Mouse (Mus musculus): ENCODE results near the gene Rheb. TPM values are rescaled to one million over a fixed set of nuclear protein-coding genes. Genes with fewer than 3 reads are reported as not detected.
A peak's percentile ranks its signal among the peaks of the same experiment; 100 is the strongest.
"Not testable (repeated sequence)": the region's sequence is repeated elsewhere in the genome, so short reads cannot be mapped to it uniquely, and the experiment has no call there.

Gene Rheb
- polyA plus RNA-seq, 1 experiment from 2014 or later, result 204 TPM

- peaks cover 19% of the 10 kb centered on the region for H3K4me1 ChIP-seq (replicated peaks; ENCODE audit: control insufficient read depth, insufficient read depth, low read length)
- peak; percentile 47 for ATAC-seq (ENCODE audit: low read depth)
- 0 out of 2 replicates have a peak overlapping the region, but pooled peaks have one; percentile 8 for H3K27ac ChIP-seq (ENCODE audit: low read length)
- H3K27me3 ChIP-seq (ENCODE audit: control insufficient read depth, insufficient read depth, low read depth, low read length), result no peaks in the 10 kb centered on the region
- H3K4me3 ChIP-seq (ENCODE audit: low read length), result no peak overlapping the region
- no peaks in the 10 kb centered on the region for H3K9me3 ChIP-seq (ENCODE audit: control insufficient read depth, low read length)
- no peaks in the 10 kb centered on the region for H3K36me3 ChIP-seq (ENCODE audit: control insufficient read depth, insufficient read depth, low read length)
- 68% methylated on average over 9 of the region's 9 CpGs for WGBS
- H3K4me2 ChIP-seq (ENCODE audit: low read depth, low read length), result no peak overlapping the region
- no peak overlapping the region for H3K9ac ChIP-seq (ENCODE audit: low read length)
Observed at GRCm38 (mm10) chr5:24826056-24826770, 16.2 kb downstream of the Rheb start.

DNA sequence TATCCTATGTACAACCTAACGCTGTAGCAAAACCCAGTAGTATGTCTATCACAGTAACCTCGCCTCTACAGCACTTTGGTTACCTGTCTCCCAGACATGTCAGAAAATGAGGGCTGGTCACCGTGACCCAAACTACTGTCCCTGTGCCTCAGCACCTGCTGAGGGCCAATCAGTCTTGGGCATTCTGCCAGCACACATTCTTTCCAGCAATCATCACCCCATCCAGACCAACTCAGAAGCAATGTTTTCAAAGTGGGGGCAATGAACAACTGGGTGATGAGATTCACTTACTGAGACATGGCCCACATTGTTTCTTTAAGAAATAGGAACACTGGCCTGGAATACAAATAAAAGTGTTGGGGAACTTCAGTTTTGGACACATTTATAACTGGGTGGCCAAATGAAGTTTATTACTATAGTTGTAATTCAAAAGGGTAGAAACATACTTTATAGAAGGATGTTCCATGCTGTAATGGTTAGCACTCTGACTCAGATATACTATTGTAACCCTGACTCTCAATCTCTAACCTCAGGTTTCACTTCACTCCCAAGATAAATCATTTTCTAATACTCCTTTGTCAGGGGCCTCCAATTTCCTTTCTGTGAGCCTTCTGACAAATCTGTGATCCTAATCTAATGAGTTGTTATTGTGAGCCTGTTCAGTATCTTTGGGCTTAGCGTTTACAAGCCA, 16.9 kb downstream of the Rheb start:
- Histone ChIP-seq H3K9ac (ENCODE audit: low read length) (no peak overlapping the region), H3K4me1 (replicated peaks; ENCODE audit: control insufficient read depth, insufficient read depth, low read length) (peaks cover 23% of the 10 kb centered on the region), H3K4me2 (ENCODE audit: low read depth, low read length) (no peak overlapping the region)

GRCm38 (mm10) chr5:24823864-24824405, 18.5 kb downstream of the Rheb start:
- WGBS, result 85% methylated on average over 6 of the region's 6 CpGs
- Histone ChIP-seq H3K9me3 (ENCODE audit: control insufficient read depth, low read length) (no peaks in the 10 kb centered on the region), H3K27ac (ENCODE audit: low read length) (no peak overlapping the region), H3K4me2 (ENCODE audit: low read depth, low read length) (no peak overlapping the region), H3K4me3 (ENCODE audit: low read length) (no peak overlapping the region), H3K9ac (ENCODE audit: low read length) (no peak overlapping the region), H3K27me3 (ENCODE audit: control insufficient read depth, insufficient read depth, low read depth, low read length) (no peaks in the 10 kb centered on the region), H3K4me1 (replicated peaks; ENCODE audit: control insufficient read depth, insufficient read depth, low read length) (peaks cover 23% of the 10 kb centered on the region), H3K36me3 (ENCODE audit: control insufficient read depth, insufficient read depth, low read length) (no peaks in the 10 kb centered on the region)
- no peak for ATAC-seq (ENCODE audit: low read depth)

More for the DNA sequence above, 16.9 kb downstream of the Rheb start:
- WGBS, result 62% methylated on average over 4 of the region's 4 CpGs
- no peaks in the 10 kb centered on the region for H3K36me3 ChIP-seq (ENCODE audit: control insufficient read depth, insufficient read depth, low read length)
- no peak overlapping the region for H3K27ac ChIP-seq (ENCODE audit: low read length)
- H3K27me3 ChIP-seq (ENCODE audit: control insufficient read depth, insufficient read depth, low read depth, low read length), result no peaks in the 10 kb centered on the region
- no peak for ATAC-seq (ENCODE audit: low read depth)
- H3K9me3 ChIP-seq (ENCODE audit: control insufficient read depth, low read length), result no peaks in the 10 kb centered on the region
- H3K4me3 ChIP-seq (ENCODE audit: low read length), result no peak overlapping the region

DNA sequence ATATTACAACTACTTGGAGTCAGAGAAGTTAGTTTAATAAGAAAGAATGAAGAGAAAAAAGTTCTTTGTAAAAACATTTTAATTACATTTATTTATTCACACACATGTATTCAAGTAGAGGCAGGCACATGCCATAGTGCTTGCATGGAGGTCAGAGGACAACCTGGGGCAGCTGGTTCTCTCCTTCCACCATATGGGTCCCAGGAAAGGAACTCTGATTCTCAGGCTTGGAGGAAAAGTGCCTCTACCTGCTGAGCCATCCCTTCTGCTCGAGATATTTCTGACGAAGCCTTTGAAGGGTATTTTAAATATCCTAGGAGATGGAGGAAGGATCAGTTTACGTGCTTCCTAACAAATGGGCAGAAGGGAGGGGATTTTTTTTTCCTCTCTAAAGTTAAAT, 19.6 kb downstream of the Rheb start:
- no peaks in the 10 kb centered on the region for H3K36me3 ChIP-seq (ENCODE audit: control insufficient read depth, insufficient read depth, low read length)
- no peaks in the 10 kb centered on the region for H3K27me3 ChIP-seq (ENCODE audit: control insufficient read depth, insufficient read depth, low read depth, low read length)
- no peak overlapping the region for H3K4me3 ChIP-seq (ENCODE audit: low read length)
- 63% methylated on average over 3 of the region's 3 CpGs for WGBS
- no peaks in the 10 kb centered on the region for H3K9me3 ChIP-seq (ENCODE audit: control insufficient read depth, low read length)
- peaks cover 23% of the 10 kb centered on the region for H3K4me1 ChIP-seq (replicated peaks; ENCODE audit: control insufficient read depth, insufficient read depth, low read length)
- H3K27ac ChIP-seq (ENCODE audit: low read length), result no peak overlapping the region
- ATAC-seq (ENCODE audit: low read depth), result no peak
- H3K9ac ChIP-seq (ENCODE audit: low read length), result no peak overlapping the region
- H3K4me2 ChIP-seq (ENCODE audit: low read depth, low read length), result no peak overlapping the region

- H3K9me3 ChIP-seq (ENCODE audit: control insufficient read depth, low read length); H3K4me3 ChIP-seq (ENCODE audit: low read length); ATAC-seq (ENCODE audit: low read depth); H3K4me2 ChIP-seq (ENCODE audit: low read depth, low read length); H3K27ac ChIP-seq (ENCODE audit: low read length); H3K36me3 ChIP-seq (ENCODE audit: control insufficient read depth, insufficient read depth, low read length); H3K9ac ChIP-seq (ENCODE audit: low read length); H3K27me3 ChIP-seq (ENCODE audit: control insufficient read depth, insufficient read depth, low read depth, low read length): not testable (repeated sequence)
- WGBS, result 84% methylated on average over 3 of the region's 3 CpGs
- H3K4me1 ChIP-seq (replicated peaks; ENCODE audit: control insufficient read depth, insufficient read depth, low read length), result peaks cover 23% of the 10 kb centered on the region
Observed at GRCm38 (mm10) chr5:24822231-24822630, 20.2 kb downstream of the Rheb start.

DNA sequence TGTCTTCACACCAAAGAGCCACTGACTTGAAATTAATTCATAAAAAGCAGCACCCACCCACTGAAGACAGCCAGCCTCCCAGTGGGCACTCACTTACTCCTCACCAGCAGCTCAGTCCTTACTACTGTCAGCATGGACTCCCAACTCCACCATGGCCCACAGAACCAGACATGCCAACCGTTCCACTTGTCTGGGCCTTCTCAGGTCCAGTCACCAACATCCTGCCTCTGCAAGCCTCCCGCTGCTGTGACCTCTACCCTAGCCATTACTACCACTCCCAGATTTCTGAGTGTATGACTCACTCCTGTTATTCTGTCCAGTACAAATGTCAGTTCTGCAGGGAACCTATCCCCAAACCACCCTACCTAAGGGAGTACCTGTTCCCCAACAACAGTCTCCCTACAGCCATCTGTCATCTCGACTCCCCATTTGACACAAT, 21.0 kb downstream of the Rheb start:
- no peaks in the 10 kb centered on the region for H3K27me3 ChIP-seq (ENCODE audit: control insufficient read depth, insufficient read depth, low read depth, low read length)
- WGBS, result 74% methylated on average over 3 of the region's 3 CpGs
- H3K27ac ChIP-seq (ENCODE audit: low read length), result no peak overlapping the region
- 0 out of 2 replicates have a peak, but pooled peaks have one; percentile 5 for ATAC-seq (ENCODE audit: low read depth)
- no peak overlapping the region for H3K4me3 ChIP-seq (ENCODE audit: low read length)
- H3K9ac ChIP-seq (ENCODE audit: low read length), result no peak overlapping the region
- peaks cover 21% of the 10 kb centered on the region for H3K4me1 ChIP-seq (replicated peaks; ENCODE audit: control insufficient read depth, insufficient read depth, low read length)
- H3K4me2 ChIP-seq (ENCODE audit: low read depth, low read length), result no peak overlapping the region
- peaks cover 7% of the 10 kb centered on the region; the same call in 1 of the 2 replicates for H3K36me3 ChIP-seq (ENCODE audit: control insufficient read depth, insufficient read depth, low read length)
- no peaks in the 10 kb centered on the region for H3K9me3 ChIP-seq (ENCODE audit: control insufficient read depth, low read length)

DNA sequence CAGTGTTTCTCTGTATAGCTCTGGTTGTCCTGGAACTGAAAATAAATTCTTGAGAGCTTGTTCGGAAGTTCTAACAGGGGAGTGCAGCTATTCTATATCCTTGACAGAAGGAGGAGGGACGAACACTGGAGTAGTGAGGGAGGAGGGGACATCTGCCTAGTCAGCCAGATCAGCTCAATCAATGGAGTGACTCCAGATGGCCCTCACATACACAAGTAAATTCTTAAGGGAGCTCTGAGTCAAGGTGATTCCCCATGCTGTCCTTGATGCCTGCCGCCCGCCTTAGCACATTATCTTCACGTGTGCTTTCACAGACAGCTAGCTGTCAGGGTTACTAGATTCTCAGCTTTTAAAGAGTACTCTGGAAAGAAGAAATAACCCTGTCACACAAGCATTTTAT, 21.8 kb downstream of the Rheb start:
- Histone ChIP-seq H3K4me1 (replicated peaks; ENCODE audit: control insufficient read depth, insufficient read depth, low read length) (peaks cover 14% of the 10 kb centered on the region; the same call in 1 of the 2 replicates), H3K27ac (ENCODE audit: low read length) (no peak overlapping the region), H3K36me3 (ENCODE audit: control insufficient read depth, insufficient read depth, low read length) (peaks cover 7% of the 10 kb centered on the region), H3K9ac (ENCODE audit: low read length) (no peak overlapping the region), H3K4me2 (ENCODE audit: low read depth, low read length) (no peak overlapping the region), H3K4me3 (ENCODE audit: low read length) (no peak overlapping the region), H3K27me3 (ENCODE audit: control insufficient read depth, insufficient read depth, low read depth, low read length) (no peaks in the 10 kb centered on the region), H3K9me3 (ENCODE audit: control insufficient read depth, low read length) (no peaks in the 10 kb centered on the region)
- ATAC-seq (ENCODE audit: low read depth), result no peak
- 63% methylated on average over 5 of the region's 5 CpGs for WGBS

- H3K9ac ChIP-seq (ENCODE audit: low read length), result no peak overlapping the region
- no peak for ATAC-seq (ENCODE audit: low read depth)
- no peaks in the 10 kb centered on the region for H3K9me3 ChIP-seq (ENCODE audit: control insufficient read depth, low read length)
- peaks cover 23% of the 10 kb centered on the region for H3K36me3 ChIP-seq (ENCODE audit: control insufficient read depth, insufficient read depth, low read length)
- H3K4me3 ChIP-seq (ENCODE audit: low read length), result no peak overlapping the region
- no peak overlapping the region for H3K27ac ChIP-seq (ENCODE audit: low read length)
- peaks cover 14% of the 10 kb centered on the region for H3K4me1 ChIP-seq (replicated peaks; ENCODE audit: control insufficient read depth, insufficient read depth, low read length)
- 86% methylated on average over 4 of the region's 4 CpGs for WGBS
- H3K4me2 ChIP-seq (ENCODE audit: low read depth, low read length), result no peak overlapping the region
- no peaks in the 10 kb centered on the region for H3K27me3 ChIP-seq (ENCODE audit: control insufficient read depth, insufficient read depth, low read depth, low read length)
Observed at GRCm38 (mm10) chr5:24817191-24817590, 25.2 kb downstream of the Rheb start.

DNA sequence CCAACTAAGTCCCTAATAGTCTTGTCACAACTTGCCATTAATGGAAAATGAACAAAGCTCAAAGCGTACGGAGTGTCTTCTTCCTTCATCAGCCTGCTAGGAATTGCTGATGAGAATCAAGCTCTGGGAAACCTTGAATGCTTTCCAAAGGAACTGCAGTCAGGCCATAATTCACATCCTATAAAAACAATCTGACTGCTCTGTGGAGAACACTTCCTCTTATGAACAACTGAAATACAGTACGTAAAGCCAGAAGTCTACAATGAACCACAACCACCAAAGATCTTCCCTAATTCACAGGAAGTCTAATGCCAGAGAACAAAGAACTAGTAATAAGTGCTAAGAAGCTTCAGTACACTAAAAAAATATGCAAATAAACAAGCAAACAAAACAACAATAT, 28.5 kb downstream of the Rheb start:
- no peaks in the 10 kb centered on the region for H3K27me3 ChIP-seq (ENCODE audit: control insufficient read depth, insufficient read depth, low read depth, low read length)
- WGBS, result 45% methylated on average over 3 of the region's 3 CpGs
- H3K4me2 ChIP-seq (ENCODE audit: low read depth, low read length), result no peak overlapping the region
- ATAC-seq (ENCODE audit: low read depth), result peak; percentile 67
- H3K9ac ChIP-seq (ENCODE audit: low read length), result no peak overlapping the region
- no peak overlapping the region for H3K4me3 ChIP-seq (ENCODE audit: low read length)
- H3K4me1 ChIP-seq (replicated peaks; ENCODE audit: control insufficient read depth, insufficient read depth, low read length), result peaks cover 6% of the 10 kb centered on the region
- peaks cover 37% of the 10 kb centered on the region for H3K36me3 ChIP-seq (ENCODE audit: control insufficient read depth, insufficient read depth, low read length)
- peak overlapping the region; percentile 75 for H3K27ac ChIP-seq (ENCODE audit: low read length)
- H3K9me3 ChIP-seq (ENCODE audit: control insufficient read depth, low read length), result no peaks in the 10 kb centered on the region
